Mouse (Mus musculus): Measurements from ENCODE around the gene Nt5dc3.

DNA sequence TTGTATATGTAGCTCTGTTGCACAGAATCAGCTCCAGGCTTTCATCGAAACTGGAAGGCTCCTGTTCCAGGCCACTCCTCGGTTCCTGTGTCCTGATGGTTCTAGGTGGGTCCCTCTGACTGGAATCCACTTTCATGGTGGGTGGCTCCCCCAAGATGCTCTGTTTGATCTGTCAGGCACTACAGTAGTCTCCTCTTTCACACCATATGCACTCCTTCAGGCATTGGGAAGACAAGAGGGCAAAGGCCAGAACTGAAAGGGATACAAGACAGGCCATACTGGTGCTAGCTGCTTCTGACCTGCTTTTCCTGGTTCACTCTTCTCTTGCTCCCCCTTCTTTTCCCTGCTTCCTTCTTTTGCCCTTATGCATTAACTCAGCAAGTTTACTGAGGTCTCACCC lies 35.9 kb upstream of the Nt5dc3 start:
- TF ChIP-seq CTCF (IDR thresholded peaks at IDR 0.05; ENCODE audit: low read depth, low read length): no peak
- TF ChIP-seq POLR2A (IDR thresholded peaks at IDR 0.05; ENCODE audit: extremely low read depth, insufficient read depth, low read length): no peak

All from liver, adult 2 months (tissue).